Mouse (Mus musculus) kidney, embryonic 16.5 days (tissue): ENCODE measurements at regions not wholly inside any gene's neighbourhood (a gene's known extent, or its start where the extent isn't known, plus 50 kb on each side); places are given as distances from the start of the nearest gene placed in this dataset.

Experiments
- ATAC-seq: fragments of 200-750 bp; cut with Nextera tagmentation; 2 replicates; pipeline ENCODE4 v1.8.0; 2017; ENCODE audit warnings: moderate TSS enrichment; ENCODE audit not compliant: low FRiP score, low TSS enrichment
- H3K27ac ChIP-seq: fragments of 300-500 bp; sonication (generic); 2 replicates; pipeline ENCODE4 v1.5.1; 2014; ENCODE audit warnings: low read length
- H3K27me3 ChIP-seq: fragments of 300-500 bp; sonication (generic); 2 replicates; pipeline ENCODE4 v1.6.1; 2014; ENCODE audit warnings: low read length, control low read depth, mixed read lengths; ENCODE audit not compliant: insufficient read depth
- H3K36me3 ChIP-seq: fragments of 300-500 bp; sonication (generic); 2 replicates; pipeline ENCODE4 v1.6.1; 2014; ENCODE audit warnings: low read length, control low read depth, mixed read lengths; ENCODE audit not compliant: insufficient read depth
- H3K4me1 ChIP-seq: fragments of 300-500 bp; sonication (generic); 2 replicates; pipeline ENCODE4 v1.6.1; 2014; ENCODE audit warnings: low read length, control low read depth, mixed read lengths; ENCODE audit not compliant: insufficient read depth
- H3K4me2 ChIP-seq: fragments of 300-500 bp; sonication (generic); replicated peaks from 2 replicates; pipeline ENCODE4 v1.6.1; 2014; ENCODE audit warnings: low read depth, low read length
- H3K4me3 ChIP-seq: fragments of 300-500 bp; sonication (generic); 2 replicates; pipeline ENCODE4 v1.5.1; 2014; ENCODE audit warnings: mild to moderate bottlenecking, low read length
- H3K9ac ChIP-seq: fragments of 300-500 bp; sonication (generic); replicated peaks from 2 replicates; pipeline ENCODE4 v1.6.1; 2014; ENCODE audit warnings: low read length
- H3K9me3 ChIP-seq: fragments of 300-500 bp; sonication (generic); 2 replicates; pipeline ENCODE4 v1.6.1; 2016; ENCODE audit warnings: low read length, control low read depth
- WGBS: fragments of 180-500 bp; shearing (Covaris S2); extraction: QIAGEN DNeasy Blood & Tissue Kit; methylation state at CpG from one replicate; pipeline ENCODE4 v1.1.7; 2014; 5-methylcytosine and 5-hydroxymethylcytosine counted together

GRCm38 (mm10) chr8:87370194-87370593, 102.2 kb downstream of the Cbln1 start:
- H3K4me1 ChIP-seq, result no peaks in the 10 kb centered on the region
- no peaks in the 10 kb centered on the region for H3K9me3 ChIP-seq
- no peak for ATAC-seq
- H3K36me3 ChIP-seq, result no peaks in the 10 kb centered on the region
- H3K4me3 ChIP-seq, result no peak overlapping the region
- no peak overlapping the region for H3K9ac ChIP-seq
- no peak overlapping the region for H3K27ac ChIP-seq
- H3K4me2 ChIP-seq, result no peak overlapping the region
- H3K27me3 ChIP-seq, result no peaks in the 10 kb centered on the region
- 82% methylated on average over 3 of the region's 3 CpGs for WGBS

- H3K4me2 ChIP-seq, result no peak overlapping the region
- 81% methylated on average over 4 of the region's 4 CpGs for WGBS
Observed at GRCm38 (mm10) chr8:87350471-87350870, 121.9 kb downstream of the Cbln1 start.

GRCm38 (mm10) chr8:87349781-87350181, 122.6 kb downstream of the Cbln1 start:
- WGBS, result 58% methylated on average over 4 of the region's 4 CpGs
- ATAC-seq, result no peak
- H3K27ac ChIP-seq, result no peak overlapping the region
- no peaks in the 10 kb centered on the region for H3K4me1 ChIP-seq
- no peaks in the 10 kb centered on the region for H3K36me3 ChIP-seq
- no peaks in the 10 kb centered on the region for H3K27me3 ChIP-seq
- H3K4me2 ChIP-seq, result no peak overlapping the region
- H3K4me3 ChIP-seq, result no peak overlapping the region
- no peaks in the 10 kb centered on the region for H3K9me3 ChIP-seq
- no peak overlapping the region for H3K9ac ChIP-seq

More at GRCm38 (mm10) chr8:87350471-87350870, 121.9 kb downstream of the Cbln1 start:
- Histone ChIP-seq H3K4me3 (no peak overlapping the region), H3K36me3 (no peaks in the 10 kb centered on the region), H3K27me3 (no peaks in the 10 kb centered on the region), H3K9me3 (no peaks in the 10 kb centered on the region), H3K9ac (no peak overlapping the region), H3K4me1 (no peaks in the 10 kb centered on the region), H3K27ac (no peak overlapping the region)
- ATAC-seq, result no peak

- Histone ChIP-seq H3K4me2 (no peak overlapping the region), H3K9me3 (no peaks in the 10 kb centered on the region), H3K4me3 (no peak overlapping the region), H3K27ac (no peak overlapping the region), H3K4me1 (no peaks in the 10 kb centered on the region), H3K36me3 (no peaks in the 10 kb centered on the region), H3K27me3 (no peaks in the 10 kb centered on the region), H3K9ac (no peak overlapping the region)
- WGBS, result 65% methylated on average over 1 of the region's 1 CpGs
- no peak for ATAC-seq
Observed at GRCm38 (mm10) chr8:87329371-87329770, 143.0 kb downstream of the Cbln1 start.

GRCm38 (mm10) chr8:87314570-87314969, 157.8 kb downstream of the Cbln1 start:
- Histone ChIP-seq H3K4me1 (no peaks in the 10 kb centered on the region), H3K27ac (no peak overlapping the region), H3K36me3 (no peaks in the 10 kb centered on the region), H3K27me3 (no peaks in the 10 kb centered on the region), H3K4me2 (no peak overlapping the region), H3K9ac (no peak overlapping the region), H3K4me3 (no peak overlapping the region), H3K9me3 (no peaks in the 10 kb centered on the region)
- WGBS, result 63% methylated on average over 3 of the region's 3 CpGs
- ATAC-seq, result no peak

GRCm38 (mm10) chr8:87311282-87311681, 161.1 kb downstream of the Cbln1 start:
- Histone ChIP-seq H3K4me2 (no peak overlapping the region), H3K9ac (no peak overlapping the region), H3K9me3 (no peaks in the 10 kb centered on the region), H3K4me1 (no peaks in the 10 kb centered on the region), H3K27ac (no peak overlapping the region), H3K36me3 (no peaks in the 10 kb centered on the region), H3K27me3 (no peaks in the 10 kb centered on the region), H3K4me3 (no peak overlapping the region)
- WGBS, result 85% methylated on average over 7 of the region's 7 CpGs
- no peak for ATAC-seq

- Histone ChIP-seq H3K27ac (no peak overlapping the region), H3K4me1 (no peaks in the 10 kb centered on the region), H3K4me2 (no peak overlapping the region), H3K36me3 (no peaks in the 10 kb centered on the region), H3K4me3 (no peak overlapping the region), H3K9ac (no peak overlapping the region), H3K27me3 (no peaks in the 10 kb centered on the region), H3K9me3 (no peaks in the 10 kb centered on the region)
- WGBS, result 67% methylated on average over 3 of the region's 3 CpGs
- ATAC-seq, result no peak
Observed at GRCm38 (mm10) chr8:87308311-87308710, 164.1 kb downstream of the Cbln1 start.

- WGBS, result 86% methylated on average over 6 of the region's 6 CpGs
- H3K9ac ChIP-seq, result no peak overlapping the region
- H3K4me3 ChIP-seq, result no peak overlapping the region
- no peaks in the 10 kb centered on the region for H3K27me3 ChIP-seq
- no peak overlapping the region for H3K4me2 ChIP-seq
- ATAC-seq, result no peak
- no peaks in the 10 kb centered on the region for H3K36me3 ChIP-seq
- no peak overlapping the region for H3K27ac ChIP-seq
- no peaks in the 10 kb centered on the region for H3K4me1 ChIP-seq
- no peaks in the 10 kb centered on the region for H3K9me3 ChIP-seq
Observed at GRCm38 (mm10) chr8:87305001-87305400, 167.4 kb downstream of the Cbln1 start.

- WGBS, result 90% methylated on average over 5 of the region's 5 CpGs
- Histone ChIP-seq H3K4me2 (no peak overlapping the region), H3K4me1 (no peaks in the 10 kb centered on the region), H3K27me3 (no peaks in the 10 kb centered on the region), H3K36me3 (no peaks in the 10 kb centered on the region), H3K9ac (no peak overlapping the region), H3K27ac (no peak overlapping the region), H3K4me3 (no peak overlapping the region), H3K9me3 (no peaks in the 10 kb centered on the region)
- ATAC-seq, result no peak
Observed at GRCm38 (mm10) chr8:87303522-87303921, 168.9 kb downstream of the Cbln1 start.

- Histone ChIP-seq H3K4me3 (no peak overlapping the region), H3K4me2 (no peak overlapping the region), H3K27me3 (no peaks in the 10 kb centered on the region), H3K36me3 (no peaks in the 10 kb centered on the region), H3K9me3 (no peaks in the 10 kb centered on the region), H3K9ac (no peak overlapping the region), H3K27ac (no peak overlapping the region), H3K4me1 (no peaks in the 10 kb centered on the region)
- 87% methylated on average over 6 of the region's 6 CpGs for WGBS
- no peak for ATAC-seq
Observed at GRCm38 (mm10) chr8:87297761-87298160, 174.6 kb downstream of the Cbln1 start.

GRCm38 (mm10) chr8:87297331-87297730, 175.1 kb downstream of the Cbln1 start:
- Histone ChIP-seq H3K27me3 (no peaks in the 10 kb centered on the region), H3K4me3 (no peak overlapping the region), H3K4me1 (no peaks in the 10 kb centered on the region), H3K36me3 (no peaks in the 10 kb centered on the region), H3K9ac (no peak overlapping the region), H3K9me3 (no peaks in the 10 kb centered on the region), H3K27ac (no peak overlapping the region), H3K4me2 (no peak overlapping the region)
- 85% methylated on average over 3 of the region's 3 CpGs for WGBS
- ATAC-seq, result no peak
